Mouse (Mus musculus) kidney, adult 2 months (tissue): ENCODE measurements around the gene Eif5b. TPM values are rescaled to one million over a fixed set of nuclear protein-coding genes. Genes with fewer than 3 reads are reported as not detected.
A peak's percentile ranks its signal among the peaks of the same experiment; 100 is the strongest.

Experiments
- DNase-seq: peaks from one replicate; pipeline ENCODE4 v3.0.0; 2021
- H3K27ac ChIP-seq: fragments of 200-500 bp; 2 replicates; pipeline ENCODE4 v1.5.1; 2012; ENCODE audit warnings: low read depth, low read length, control low read depth, inconsistent platforms; ENCODE audit not compliant: insufficient read depth
- H3K27me3 ChIP-seq: fragments of 200-500 bp; replicated peaks from 2 replicates; pipeline ENCODE4 v1.6.1; 2012; ENCODE audit warnings: mild to moderate bottlenecking, moderate library complexity, low read length, inconsistent platforms; ENCODE audit not compliant: control insufficient read depth, insufficient read depth
- H3K36me3 ChIP-seq: fragments of 200-500 bp; 2 replicates; pipeline ENCODE4 v1.6.1; 2012; ENCODE audit warnings: mild to moderate bottlenecking, moderate library complexity, low read length, inconsistent platforms; ENCODE audit not compliant: control insufficient read depth, insufficient read depth
- H3K4me1 ChIP-seq: fragments of 200-500 bp; 2 replicates; pipeline ENCODE4 v1.6.1; 2011; ENCODE audit warnings: low read length; ENCODE audit not compliant: control insufficient read depth, insufficient read depth
- H3K4me3 ChIP-seq: fragments of 200-500 bp; 2 replicates; pipeline ENCODE4 v1.5.1; 2011; ENCODE audit warnings: mild to moderate bottlenecking, low read depth, low read length, control low read depth; ENCODE audit not compliant: insufficient read depth
- CTCF ChIP-seq: fragments of 200-500 bp; conservative IDR thresholded peaks from 2 replicates; pipeline ENCODE4 v1.5.1; 2011; ENCODE audit warnings: low read depth, mild to moderate bottlenecking, control low read depth, low read length, moderate library complexity, mixed read lengths; ENCODE audit not compliant: insufficient read depth, insufficient read length
- POLR2A ChIP-seq: fragments of 200-500 bp; IDR thresholded peaks from one replicate; pipeline ENCODE4 v1.6.1; 2011; ENCODE audit warnings: low read depth, low read length, control low read depth
- WGBS: fragments of 180-500 bp; shearing (Covaris S2); methylation state at CpG from one replicate; pipeline ENCODE4 v1.1.7; 2018; 5-methylcytosine and 5-hydroxymethylcytosine counted together
- polyA plus RNA-seq: library from polyadenylated mRNA; depleted of rRNA; stranded (reverse); fragments of >200 nt; gene quantifications from 2 replicates; pipeline ENCODE4 v1.2.3, GENCODE M21; 2012; rRNA removed

Eif5b gene
- polyA plus RNA-seq, 1 experiment = 7.1 TPM

- Histone ChIP-seq H3K4me3 (no peak overlapping the region), H3K27me3 (no peaks in the 10 kb centered on the region), H3K4me1 (no peaks in the 10 kb centered on the region), H3K36me3 (peaks cover 10% of the 10 kb centered on the region), H3K27ac (no peak overlapping the region)
- 94% methylated on average over 10 of the region's 10 CpGs for WGBS
- DNase-seq = no peak
- TF ChIP-seq POLR2A = no peak
- no peak for TF ChIP-seq CTCF
Measured at GRCm38 (mm10) chr1:38067276-38067675, 69.5 kb downstream of the Eif5b start.

- 90% methylated on average over 8 of the region's 8 CpGs for whole genome bisulfite sequencing
- no peak overlapping the region for H3K27ac ChIP-seq
- no peak overlapping the region for H3K4me3 ChIP-seq
- TF ChIP-seq POLR2A (no peak), CTCF (no peak)
- peaks cover 5% of the 10 kb centered on the region for H3K36me3 ChIP-seq
- no peak for DNase-seq
- no peaks in the 10 kb centered on the region for H3K4me1 ChIP-seq
- no peaks in the 10 kb centered on the region for H3K27me3 ChIP-seq
Measured at GRCm38 (mm10) chr1:38071326-38071725, 73.5 kb downstream of the Eif5b start.

GRCm38 (mm10) chr1:38081316-38081715 lies 83.5 kb downstream of the Eif5b start:
- Histone ChIP-seq H3K27me3 (no peaks in the 10 kb centered on the region), H3K27ac (no peak overlapping the region), H3K36me3 (no peaks in the 10 kb centered on the region; the same call in 1 of the 2 replicates), H3K4me1 (no peaks in the 10 kb centered on the region), H3K4me3 (no peak overlapping the region)
- TF ChIP-seq CTCF = no peak
- TF ChIP-seq POLR2A = no peak
- WGBS = 55% methylated on average over 8 of the region's 8 CpGs
- DNase-seq = peak; percentile 31

- Histone ChIP-seq H3K4me1 (no peaks in the 10 kb centered on the region), H3K4me3 (no peak overlapping the region), H3K36me3 (peaks cover 3% of the 10 kb centered on the region), H3K27me3 (no peaks in the 10 kb centered on the region), H3K27ac (no peak overlapping the region)
- DNase-seq = no peak
- TF ChIP-seq POLR2A (no peak), CTCF (no peak)
- WGBS = 67% methylated on average over 1 of the region's 1 CpGs
Measured at GRCm38 (mm10) chr1:38103214-38103613, 105.4 kb downstream of the Eif5b start.

GRCm38 (mm10) chr1:38103813-38104212 lies 106.0 kb downstream of the Eif5b start:
- H3K27ac ChIP-seq = no peak overlapping the region
- no peak for DNase-seq
- no peaks in the 10 kb centered on the region for H3K4me1 ChIP-seq
- peaks cover 3% of the 10 kb centered on the region for H3K36me3 ChIP-seq
- TF ChIP-seq CTCF (no peak), POLR2A (no peak)
- WGBS = 73% methylated on average over 3 of the region's 3 CpGs
- no peak overlapping the region for H3K4me3 ChIP-seq
- H3K27me3 ChIP-seq = no peaks in the 10 kb centered on the region

Other genes with a start within 250 kb of the Eif5b start
- gene Tsga10, start 131.6 kb upstream of the Eif5b start, polyA plus RNA-seq = 0.71 and 0.72 TPM in 2 replicates
- gene Lipt1, start 126.3 kb upstream of the Eif5b start, polyA plus RNA-seq = 3.7 and 4.4 TPM in 2 replicates
- 3.9 and 6.2 TPM in 2 replicates for gene Mitd1, start 107.6 kb upstream of the Eif5b start, polyA plus RNA-seq
- 67.7 and 97.4 TPM in 2 replicates for gene Mrpl30, start 107.5 kb upstream of the Eif5b start, polyA plus RNA-seq
- gene Lyg2, start 81.5 kb upstream of the Eif5b start, polyA plus RNA-seq = not detected in 2 replicates
- gene Lyg1, start 40.3 kb upstream of the Eif5b start, polyA plus RNA-seq = not detected in 2 replicates
- gene Txndc9, start 117 bp upstream of the Eif5b start, polyA plus RNA-seq = 8.9 and 13.1 TPM in 2 replicates
- 7.7 and 8.4 TPM in 2 replicates for gene Rev1, start 131.8 kb downstream of the Eif5b start, polyA plus RNA-seq